In the genomic region with DNA sequence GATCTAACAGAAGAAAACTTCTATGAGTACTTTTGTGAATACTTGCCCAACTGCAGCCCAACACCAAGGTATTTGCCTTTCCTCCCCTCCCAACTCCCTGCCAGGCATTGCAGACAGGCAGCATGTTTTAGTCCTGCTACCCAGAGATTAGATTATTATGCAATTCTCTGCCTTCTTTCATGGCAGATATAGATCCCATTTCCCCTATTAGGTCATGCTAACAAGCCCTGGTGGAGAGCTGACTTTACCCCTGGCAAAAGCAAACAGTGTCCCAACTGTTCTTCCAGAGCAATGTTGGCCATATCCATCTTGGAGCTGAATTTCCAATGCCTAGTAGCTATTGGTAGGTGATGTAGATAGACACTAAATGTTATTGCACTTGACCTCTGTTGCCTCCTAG, we compare ENCODE assay signal across 20 mouse cellular contexts. TPM values are rescaled to one million over a fixed set of nuclear protein-coding genes. Genes with fewer than 3 reads are reported as not detected.
"Had no signal": no experiment of that assay in that cellular context is flagged by ENCODE, and none has a peak within 500 bp of the region (broad histone marks: within the 10 kb centered on the region; RNA-seq: fewer than 3 reads in every experiment).

No protein-coding gene starts in this region.

- DNase-seq: lung, adult 2 months; lung, postnatal 14 days; lung, postnatal 36 days; right cerebral cortex, postnatal 14 days; thymus, adult 2 months; thymus, postnatal 14 days; thymus, postnatal 36 days had no signal

- H3K4me3 ChIP-seq: lung, embryonic 15.5 days; megakaryocyte, embryonic 14.5 days; midbrain, embryonic 13.5 days; midbrain, embryonic 15.5 days; neural tube, embryonic 12.5 days; stomach, embryonic 15.5 days had no signal

- H3K27ac ChIP-seq: lung, embryonic 15.5 days; macrophage; midbrain, embryonic 13.5 days; midbrain, embryonic 15.5 days; neural tube, embryonic 12.5 days; stomach, embryonic 15.5 days; stomach, postnatal 0 days had no signal

- H3K36me3 ChIP-seq: lung, embryonic 15.5 days; midbrain, embryonic 13.5 days; midbrain, embryonic 15.5 days; neural tube, embryonic 12.5 days; stomach, embryonic 15.5 days had no signal

- H3K4me2 ChIP-seq: lung, embryonic 15.5 days; midbrain, embryonic 11.5 days; midbrain, embryonic 13.5 days; midbrain, embryonic 15.5 days; neural tube, embryonic 12.5 days; stomach, embryonic 15.5 days had no signal

- ATAC-seq: lung, postnatal 0 days; midbrain, embryonic 13.5 days; midbrain, embryonic 15.5 days had no signal

- H3K9me3 ChIP-seq: lung, embryonic 15.5 days; megakaryocyte, embryonic 14.5 days; midbrain, embryonic 13.5 days; midbrain, embryonic 15.5 days; neural tube, embryonic 12.5 days; stomach, embryonic 15.5 days had no signal

- H3K9ac ChIP-seq: lung, embryonic 15.5 days; midbrain, embryonic 13.5 days; midbrain, embryonic 15.5 days; neural tube, embryonic 12.5 days; stomach, embryonic 15.5 days had no signal

- H3K4me1 ChIP-seq: lung, embryonic 15.5 days; megakaryocyte, embryonic 14.5 days; midbrain, embryonic 13.5 days; midbrain, embryonic 15.5 days; neural tube, embryonic 12.5 days; stomach, embryonic 15.5 days had no signal

- H3K27me3 ChIP-seq: lung, embryonic 15.5 days; megakaryocyte, embryonic 14.5 days; midbrain, embryonic 13.5 days; midbrain, embryonic 15.5 days; neural tube, embryonic 12.5 days; stomach, embryonic 15.5 days had no signal

RNA-seq across cellular contexts. Expression of gene Sdk1, which starts 48.3 kb away (rescaled TPM):
- total RNA-seq: megakaryocyte progenitor cell, adult 5-6 weeks; monocyte, adult 5-6 weeks; neutrophil, adult 5-6 weeks had no signal
- polyA plus RNA-seq: macrophage had no signal
